Mouse (Mus musculus) heart, postnatal 10 days (tissue): ENCODE results near the gene Ap5s1. TPM values are rescaled to one million over a fixed set of nuclear protein-coding genes. Genes with fewer than 3 reads are reported as not detected.

Experiments
- DNase-seq, 2 experiments: peaks; one replicate each; pipeline ENCODE4 v3.0.0; 2021
- intact Hi-C: fragments of 180-260 bp; cut with DNase I; formaldehyde crosslinking; loops from one replicate; pipeline ENCODE4 v1.15.1; 2025
- total RNA-seq, 2 experiments: library from RNA; stranded (reverse); gene quantifications; 2 replicates each; pipeline ENCODE4 v1.2.3; 2021

Ap5s1 gene
- 10 to 100 TPM; 39.4 to 44.0 TPM for total RNA-seq

DNA sequence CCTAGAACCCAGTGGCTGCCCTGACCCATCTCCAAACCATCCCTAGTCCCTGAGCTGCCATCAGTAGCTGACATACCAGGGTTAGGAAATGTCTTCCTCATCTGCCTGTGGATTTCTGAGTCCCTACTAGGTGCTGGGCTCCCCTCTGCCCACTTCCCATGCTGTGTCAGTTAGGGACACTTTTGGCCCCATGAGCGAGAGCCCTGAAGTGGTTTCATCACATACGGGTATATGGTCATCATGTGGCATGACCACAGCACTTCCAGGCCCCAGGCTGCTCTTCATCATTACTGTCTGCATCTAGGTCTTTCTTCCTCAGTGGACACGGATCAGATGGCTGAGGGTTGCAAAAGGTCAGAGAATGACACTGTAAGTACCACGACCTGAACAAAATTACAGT is at the start of gene Ap5s1:
Gene Ap5s1, plus strand, starts transcription at position 301 of the 400 bp plus-strand sequence.
- intact Hi-C loops = no loop called here
- DNase-seq = no peak

DNA sequence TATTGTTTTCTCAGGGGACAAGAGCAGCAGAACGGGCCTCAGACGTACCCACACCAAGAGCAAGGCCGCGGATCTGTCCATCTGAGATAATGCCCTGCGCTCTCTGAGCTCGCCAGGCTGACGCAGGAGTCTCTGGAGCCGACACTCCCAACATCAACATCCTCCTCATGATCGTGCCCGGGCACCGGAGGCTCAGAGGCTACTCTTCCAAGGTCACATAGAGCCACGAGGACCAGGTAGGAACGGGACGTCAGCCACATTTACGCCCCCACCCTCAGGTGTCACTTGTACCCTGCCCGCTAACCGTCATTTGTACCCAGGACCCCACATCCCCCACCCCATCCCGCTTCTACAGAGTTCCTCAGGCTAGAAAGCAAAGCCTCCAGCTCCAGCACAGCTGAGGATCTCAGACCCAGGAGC is 47.4 kb upstream of the Ap5s1 start:
- intact Hi-C loops = no loop called here
- no peak for DNase-seq

DNA sequence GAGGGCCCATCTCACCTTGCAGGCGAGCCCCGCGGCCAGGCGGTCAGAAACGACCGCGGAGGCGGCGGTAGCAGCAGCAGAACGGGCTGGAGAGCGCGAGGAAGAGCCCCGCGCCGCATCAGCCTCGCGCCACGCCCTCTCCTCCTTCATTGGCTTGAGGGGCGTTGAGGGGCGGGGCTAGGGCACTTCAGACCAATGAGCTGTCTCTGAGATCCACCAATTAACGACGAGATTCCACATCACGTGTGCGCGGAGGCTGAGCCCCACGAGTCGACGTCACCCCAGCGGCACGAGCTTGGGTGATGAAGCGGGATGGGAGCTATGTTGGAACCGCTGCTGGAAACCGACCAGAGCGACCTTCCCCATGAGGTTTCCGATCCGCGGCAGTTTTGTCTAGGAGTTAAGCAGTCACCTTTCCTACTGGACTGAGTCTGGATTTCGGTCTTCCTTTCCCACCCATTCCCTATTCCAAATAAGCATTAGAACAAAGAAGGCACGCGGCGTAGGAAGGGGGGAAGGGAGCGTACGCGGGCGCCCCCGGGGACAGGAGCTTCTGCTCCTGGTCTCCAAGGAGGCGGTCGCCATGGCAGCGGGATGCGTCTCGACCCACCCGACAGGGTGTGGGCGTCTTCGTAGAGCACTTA is 46.8 kb upstream of the Ap5s1 start, which contains the start of gene 1700037H04Rik:
Gene 1700037H04Rik, minus strand, starts transcription at position 144 of the 644 bp plus-strand sequence.
- intact Hi-C loops = loop anchor here (1.0 to 10.0 kb wide), 4 partner anchors 19 to 195 kb away; no protein-coding TSS in a partner anchor
- peak; percentile 97 to 98 for DNase-seq

DNA sequence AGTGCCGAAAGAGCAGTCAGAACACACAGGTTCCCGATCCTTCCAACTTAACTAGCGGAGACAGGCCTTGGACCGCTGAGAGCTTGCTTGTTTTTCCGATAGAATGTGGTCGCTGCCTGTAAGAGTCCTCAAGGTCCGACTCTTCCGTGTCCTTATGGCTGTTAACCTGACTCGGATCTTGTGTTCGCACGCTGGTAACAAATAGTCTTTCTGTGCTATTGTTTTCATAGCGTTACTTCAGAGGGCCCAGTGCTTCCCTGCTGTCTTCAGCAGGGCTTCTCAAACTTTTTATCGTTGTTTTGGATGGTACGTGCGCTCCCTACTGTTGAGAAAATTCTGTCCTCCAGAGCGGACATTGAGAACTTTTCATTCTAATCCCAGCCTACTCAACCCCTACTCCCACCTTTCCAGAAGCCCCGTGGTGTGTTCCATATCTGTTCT is 46.2 kb upstream of the Ap5s1 start:
- intact Hi-C loops = loop anchor here (1.0 to 10.0 kb wide), 4 partner anchors 18 to 196 kb away; no protein-coding TSS in a partner anchor

DNA sequence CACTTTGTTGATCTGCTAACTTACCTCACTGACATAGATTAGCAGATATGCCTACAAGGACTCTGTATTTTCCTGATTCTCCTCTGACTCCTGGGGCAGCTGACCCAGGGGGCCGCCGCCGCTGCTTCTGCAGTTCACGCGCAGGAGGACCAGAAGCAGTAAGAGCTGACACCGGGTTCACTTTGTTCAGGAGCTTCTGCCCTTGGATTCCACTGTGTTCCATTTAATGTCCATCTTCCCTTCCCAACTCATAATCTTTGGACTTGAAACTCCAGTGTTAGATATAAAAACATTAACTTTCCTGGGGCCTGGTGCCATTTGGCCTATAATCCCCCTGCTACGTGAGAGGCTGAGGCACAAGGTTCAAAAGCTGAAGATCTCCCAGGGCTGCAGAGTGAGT is 43.0 kb upstream of the Ap5s1 start:
- intact Hi-C loops = loop anchor here (10.0 kb wide), 1 partner anchor 199 kb away; no protein-coding TSS in a partner anchor
- no peak for DNase-seq

More for the DNA sequence above, 46.2 kb upstream of the Ap5s1 start:
- peak; percentile 65 to 67 for DNase-seq

DNA sequence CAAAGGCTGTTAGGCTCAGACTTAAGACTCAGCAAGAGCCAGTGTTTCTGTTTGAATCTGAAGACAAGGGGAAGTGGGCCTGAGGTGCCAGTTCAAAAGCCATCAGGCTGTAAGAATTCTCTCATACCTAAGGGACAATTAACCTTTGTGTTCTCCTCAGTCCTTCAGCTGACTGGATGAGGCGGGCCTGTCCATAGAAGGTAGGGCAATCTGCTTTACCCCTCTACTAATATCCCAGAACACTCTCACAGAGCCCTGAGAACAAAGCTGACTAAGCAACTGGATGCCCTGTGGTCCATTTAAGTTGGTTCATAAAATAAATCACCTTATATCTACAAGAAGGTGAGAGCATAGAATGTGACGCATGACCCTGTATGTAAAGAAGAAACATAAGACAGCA is 40.7 kb upstream of the Ap5s1 start:
- intact Hi-C loops = loop anchor here (10.0 kb wide), 1 partner anchor 201 kb away; no protein-coding TSS in a partner anchor
- no peak for DNase-seq

DNA sequence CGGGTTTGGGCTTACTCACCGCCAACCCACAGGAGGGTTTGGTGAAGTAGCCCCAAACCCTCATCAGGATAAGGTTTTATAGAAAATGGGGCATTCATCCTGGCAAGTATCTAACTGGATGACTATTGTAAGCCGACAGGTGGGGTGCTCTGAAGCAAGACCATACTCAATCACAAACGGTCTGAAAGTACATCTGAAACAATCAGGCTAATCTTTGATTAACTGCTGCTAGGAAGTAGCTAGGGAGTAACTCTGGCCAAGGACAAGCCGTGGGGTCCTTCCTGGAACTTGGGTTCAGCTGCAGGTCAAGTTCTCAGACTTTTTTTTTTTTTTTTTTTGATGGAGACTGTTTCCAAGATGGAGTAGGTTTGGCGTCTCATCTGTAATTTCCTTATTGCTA is 38.9 kb upstream of the Ap5s1 start:
- intact Hi-C loops = loop anchor here (10.0 kb wide), 1 partner anchor 203 kb away; no protein-coding TSS in a partner anchor
- no peak for DNase-seq

DNA sequence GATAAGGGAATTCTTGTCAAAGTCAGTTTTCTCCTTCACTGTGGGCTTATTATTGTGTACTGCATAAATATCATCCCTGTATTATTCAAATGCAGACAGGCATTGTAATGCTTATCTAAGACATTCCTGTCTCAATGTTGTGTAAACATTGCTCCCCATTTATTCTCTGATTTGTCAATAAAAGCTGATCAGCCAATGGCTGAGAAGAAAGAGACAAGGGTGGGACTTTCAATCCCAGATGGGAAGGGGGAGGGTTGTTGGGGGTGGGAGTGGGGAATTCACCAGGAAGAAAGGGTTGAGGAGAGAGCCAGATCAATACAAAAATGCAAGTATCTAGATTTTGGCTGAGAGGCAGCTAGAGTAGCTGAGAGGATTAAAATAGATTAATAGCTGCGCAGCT is 38.0 kb upstream of the Ap5s1 start:
- DNase-seq = no peak
- intact Hi-C loops = loop anchor here (10.0 kb wide), 1 partner anchor 204 kb away; no protein-coding TSS in a partner anchor

DNA sequence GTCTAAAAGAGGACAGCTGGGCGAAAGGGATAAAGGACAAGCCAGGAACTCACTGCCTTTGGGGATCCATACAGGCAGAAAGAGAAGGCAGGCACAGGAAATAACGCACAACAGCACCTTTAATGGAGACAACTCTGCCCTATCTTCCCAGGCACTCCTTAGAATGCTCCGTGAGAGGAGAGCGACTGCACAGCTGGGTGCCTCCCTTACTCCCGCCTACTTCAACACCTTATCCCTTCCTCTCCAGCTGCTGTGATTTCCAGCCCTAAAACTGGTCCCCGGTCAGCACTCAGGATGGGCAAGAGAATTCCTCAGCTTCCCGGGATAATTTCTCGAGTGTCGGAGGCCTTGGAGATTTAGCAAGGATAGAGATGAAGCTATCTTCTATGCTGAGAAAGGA is 35.9 kb upstream of the Ap5s1 start:
- no peak for DNase-seq

DNA sequence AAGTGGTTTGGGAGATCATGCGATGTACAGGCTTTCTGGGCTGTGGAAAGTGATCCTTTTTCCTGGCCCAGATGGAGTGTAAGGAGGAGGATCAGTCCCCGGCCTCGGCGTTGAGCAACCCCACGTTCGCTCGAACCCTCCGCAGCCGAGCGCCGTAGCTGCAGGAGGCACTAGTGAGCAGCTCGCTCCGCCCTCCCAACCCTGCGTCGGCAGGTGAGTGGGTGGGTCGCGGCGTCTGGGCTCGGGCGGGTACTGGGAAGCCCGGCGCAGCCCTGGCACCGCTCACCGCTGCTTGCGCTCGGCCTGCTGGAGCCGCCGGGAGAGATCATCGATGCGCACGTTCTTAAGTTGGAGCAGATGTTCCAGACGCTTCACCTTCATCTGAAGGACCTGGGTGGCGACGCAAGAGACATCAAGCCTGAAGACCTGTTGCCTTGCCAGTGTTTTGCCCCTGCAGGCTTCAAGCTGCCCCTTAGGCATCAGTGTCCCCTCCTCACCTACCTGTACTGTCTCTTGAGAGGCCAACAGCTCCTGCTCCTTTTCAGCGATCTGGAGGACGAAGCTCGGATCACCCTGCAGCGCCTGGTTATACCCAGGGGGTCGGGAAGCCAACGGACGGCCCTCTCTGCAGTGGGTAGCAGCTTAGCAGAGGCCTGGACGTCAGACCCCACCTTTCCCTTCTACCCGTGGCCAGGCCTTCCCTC is 35.3 kb upstream of the Ap5s1 start:
- intact Hi-C loops = no loop called here
- DNase-seq = peak; percentile 61 to 67

More for the DNA sequence above, 35.9 kb upstream of the Ap5s1 start:
- intact Hi-C loops = no loop called here

DNA sequence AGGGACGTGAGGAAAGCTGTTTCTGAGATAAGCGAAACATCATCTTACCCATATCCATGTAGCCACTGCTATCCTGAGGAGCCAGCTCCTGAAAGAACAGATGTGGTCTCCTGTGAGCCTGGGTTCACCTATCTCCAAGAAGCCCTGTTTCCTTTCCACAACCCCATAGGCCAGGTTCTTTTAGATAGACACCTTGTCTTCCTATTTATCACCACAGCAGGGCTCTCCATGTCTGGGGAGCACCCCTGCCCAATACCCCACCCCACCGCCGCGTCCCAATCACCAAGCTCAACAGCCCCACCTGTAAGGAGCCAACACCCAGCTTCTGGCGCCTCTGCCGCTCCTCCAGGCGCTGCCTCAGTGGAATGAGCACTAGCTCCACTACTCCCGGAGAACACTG is 34.6 kb upstream of the Ap5s1 start:
- intact Hi-C loops = no loop called here
- DNase-seq = no peak

DNA sequence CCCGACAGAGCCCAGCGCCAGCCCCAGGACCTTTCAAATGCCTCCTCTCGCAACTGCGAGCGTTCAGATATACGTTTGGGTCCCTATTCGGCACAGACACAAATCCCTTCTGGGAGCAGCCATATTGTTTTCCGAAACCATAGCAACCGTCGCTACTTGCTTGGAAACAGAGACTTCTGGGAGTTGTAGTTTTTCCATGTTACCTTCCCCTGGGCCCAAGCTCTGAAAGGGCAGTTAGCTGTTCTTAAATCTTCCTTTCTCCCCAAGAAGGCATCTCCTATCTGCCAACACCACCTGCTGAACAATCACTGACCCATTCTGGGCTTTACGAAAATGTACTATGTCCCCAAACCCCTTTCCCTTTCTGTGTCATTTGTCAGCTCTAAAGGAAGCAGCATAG is 32.2 kb upstream of the Ap5s1 start:
- peak; percentile 76 to 80 for DNase-seq
- intact Hi-C loops = no loop called here

DNA sequence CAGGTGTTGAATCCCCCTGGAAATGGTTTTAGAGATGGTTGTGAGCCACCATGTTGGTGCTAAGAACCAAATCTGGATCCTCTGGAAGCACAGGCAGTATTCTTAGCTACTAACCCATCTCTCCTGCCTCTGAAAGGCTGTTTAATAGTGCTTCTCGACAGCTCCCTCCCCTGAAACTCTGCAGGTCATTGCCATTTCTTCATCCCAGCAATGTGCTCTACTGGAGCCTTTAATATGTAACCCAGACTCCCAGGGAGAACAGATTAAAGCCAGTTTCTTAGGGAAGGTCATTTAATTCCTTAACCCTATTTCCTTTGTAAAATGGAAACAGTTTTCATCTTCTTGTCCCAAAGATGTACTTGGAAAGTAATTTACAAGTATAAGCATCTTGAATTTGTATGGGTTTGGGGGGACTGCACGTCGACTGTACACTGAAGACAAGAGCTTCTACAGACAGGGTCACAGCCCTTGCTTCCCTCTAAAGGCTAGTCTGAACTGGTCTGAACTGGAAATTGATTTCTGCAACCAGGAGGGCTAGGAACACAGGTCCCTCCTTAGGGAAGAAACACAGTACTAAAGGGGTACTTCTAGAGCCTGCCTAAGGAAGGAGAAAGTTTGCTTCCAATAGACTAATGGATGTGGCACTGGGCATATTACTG is 31.5 kb upstream of the Ap5s1 start:
- intact Hi-C loops = no loop called here
- DNase-seq = no peak

DNA sequence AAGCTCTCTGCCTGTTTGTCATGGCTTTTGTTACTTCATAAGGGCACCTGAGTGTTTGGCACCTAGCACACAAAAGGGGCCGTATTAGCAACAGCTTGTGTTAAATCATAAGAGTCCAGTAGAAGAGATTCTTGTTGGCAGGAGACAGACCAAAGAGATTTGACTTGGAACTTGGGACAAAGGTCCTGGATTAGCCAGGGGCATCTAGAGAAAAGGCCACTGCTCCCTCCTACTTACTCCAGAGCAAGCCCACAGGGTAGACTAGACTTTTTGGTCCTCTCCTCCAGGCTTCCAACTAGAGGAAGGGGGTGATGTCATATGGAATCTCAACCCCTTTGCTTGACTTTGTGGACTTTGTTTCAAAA is 31.0 kb upstream of the Ap5s1 start:
- no peak for DNase-seq
- intact Hi-C loops = no loop called here

DNA sequence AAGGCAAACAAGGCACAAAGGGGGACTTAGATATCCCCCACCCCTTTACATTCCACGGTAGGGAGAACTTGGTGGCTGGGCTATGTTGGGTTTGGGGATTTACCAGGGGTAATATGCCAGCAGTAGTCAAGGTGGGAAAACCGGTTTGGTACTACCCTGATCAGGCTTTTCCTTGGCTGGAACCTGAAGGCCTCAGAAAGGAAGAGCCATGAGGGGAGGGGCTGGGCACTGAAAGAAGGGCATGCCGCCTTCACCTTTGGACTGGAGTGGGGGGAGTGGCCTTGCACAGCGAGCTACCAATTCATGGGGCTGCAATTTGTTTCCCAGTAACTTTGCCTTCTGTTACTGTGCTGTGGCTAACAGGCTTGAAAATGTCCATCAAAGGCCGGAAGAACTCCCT is 30.4 kb upstream of the Ap5s1 start:
- intact Hi-C loops = no loop called here
- DNase-seq = no peak

DNA sequence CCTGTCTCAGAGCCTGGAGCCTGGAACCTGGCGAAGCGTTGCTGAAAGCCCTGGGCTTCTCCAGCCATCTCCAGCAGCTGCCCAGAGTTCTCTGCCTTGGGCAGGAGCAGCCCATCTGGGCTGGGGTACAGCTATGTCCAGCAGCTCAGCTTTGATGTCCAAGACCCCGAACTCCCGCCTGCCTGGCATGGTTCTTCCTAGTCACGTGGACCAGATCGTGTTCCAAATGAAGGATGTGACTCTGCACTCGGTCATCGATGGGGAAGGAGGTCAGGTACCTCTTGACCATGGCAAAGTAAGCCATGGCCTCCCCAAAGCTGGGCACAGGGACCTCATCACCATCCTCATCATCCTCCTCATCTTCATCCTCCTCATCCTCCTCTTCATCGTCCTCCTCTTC is 28.9 kb upstream of the Ap5s1 start:
- intact Hi-C loops = loop anchor here (2.0 kb wide), 1 partner anchor 17 kb away; the partner anchor contains the start of gene 1700037H04Rik

DNA sequence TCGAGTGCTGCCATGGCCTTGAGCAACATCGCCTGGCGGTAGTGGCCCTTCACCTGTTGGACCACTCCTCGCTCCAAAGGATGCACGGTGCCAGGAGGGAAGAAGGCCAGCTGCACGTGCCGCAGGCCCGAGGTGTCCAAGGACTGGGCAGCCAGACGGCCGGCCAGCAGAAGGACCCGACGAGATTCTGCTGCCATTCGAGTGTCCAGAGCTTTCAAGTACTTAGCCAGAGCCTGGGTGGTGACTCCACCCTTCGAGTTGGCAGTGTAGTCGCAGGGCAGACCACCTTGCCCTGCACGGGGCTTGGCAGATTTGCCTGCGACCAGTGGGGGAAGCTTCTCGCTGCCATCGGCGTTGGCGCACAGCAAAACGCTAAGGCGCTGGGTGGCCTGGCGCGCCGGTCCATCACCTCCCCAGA is 28.0 kb upstream of the Ap5s1 start:
- intact Hi-C loops = loop anchor here (2.0 kb wide), 1 partner anchor 18 kb away; the partner anchor contains the start of gene 1700037H04Rik

More for the DNA sequence above, 28.9 kb upstream of the Ap5s1 start:
- DNase-seq = no peak

DNA sequence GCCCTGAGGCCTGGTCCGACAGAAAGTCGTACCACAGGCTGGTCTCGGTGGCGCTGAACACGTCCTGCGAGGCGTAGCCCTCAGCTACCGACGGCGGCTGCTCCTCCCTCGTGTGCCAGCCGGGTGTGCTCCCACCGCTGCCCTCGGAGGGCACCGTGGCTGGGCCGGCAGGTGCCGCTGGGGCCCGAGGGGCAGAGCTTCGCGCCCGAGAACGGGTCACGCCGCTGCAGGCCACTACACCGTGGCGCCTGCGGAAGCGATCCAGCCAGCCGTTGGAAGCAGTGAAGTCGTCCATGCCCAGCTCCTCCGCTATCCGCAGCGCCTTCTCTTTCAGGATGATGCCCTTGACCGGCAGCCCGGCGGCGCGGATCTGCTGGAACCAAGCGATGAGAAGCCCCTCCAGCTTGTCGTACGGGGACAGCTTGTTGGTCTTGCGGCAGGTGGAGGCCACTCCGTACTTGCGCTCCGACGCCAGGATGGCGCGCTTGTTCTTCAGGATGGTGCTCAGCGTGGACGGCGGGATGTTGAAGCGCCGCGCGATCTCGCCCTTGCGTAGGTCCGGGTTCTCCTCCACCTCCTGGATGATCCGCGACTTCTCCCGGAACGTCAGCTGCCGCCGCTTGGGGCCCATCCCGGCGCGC is 27.5 kb upstream of the Ap5s1 start:
- intact Hi-C loops = loop anchor here (2.0 kb wide), 1 partner anchor 19 kb away; the partner anchor contains the start of gene 1700037H04Rik
- DNase-seq = peak; percentile 71 to 74

More for the DNA sequence above, 28.0 kb upstream of the Ap5s1 start:
- peak; percentile 28 to 35 for DNase-seq

DNA sequence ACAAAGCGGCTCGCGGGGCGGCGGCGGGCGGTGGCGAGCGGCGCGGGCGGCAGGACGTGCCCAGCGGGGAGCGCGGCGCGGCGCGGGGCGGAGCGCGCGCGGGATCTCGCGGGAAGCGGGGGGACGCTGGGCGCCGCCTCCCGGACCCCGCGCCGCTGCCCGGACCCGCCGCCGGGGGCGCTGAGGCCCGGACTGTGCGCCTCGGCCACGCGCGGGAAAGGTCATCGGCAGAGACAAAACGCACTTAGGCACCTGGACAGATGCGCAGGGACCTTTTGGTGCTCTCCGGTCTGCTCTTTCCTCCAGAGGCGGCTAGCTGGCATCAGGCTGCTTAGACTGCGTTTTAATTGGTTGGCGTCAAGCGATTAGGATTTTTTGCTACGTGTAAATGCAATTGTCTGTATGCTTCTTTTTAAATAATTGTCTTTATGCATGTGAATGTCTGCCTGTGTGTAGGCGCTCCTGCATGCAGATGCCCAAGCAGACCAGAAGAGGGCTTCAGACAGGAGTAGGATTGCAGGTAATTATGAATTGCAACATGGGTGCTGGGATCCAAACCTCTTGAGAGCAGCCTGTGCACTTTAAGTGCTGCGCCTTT is 26.8 kb upstream of the Ap5s1 start, which contains the start of gene Cenpb:
Gene Cenpb, minus strand, starts transcription at position 78 of the 598 bp plus-strand sequence.
- peak; percentile 90 for DNase-seq
- intact Hi-C loops = loop anchor here (2.0 kb wide), 3 partner anchors 19 to 73 kb away; partner anchors contain the start of gene 1700037H04Rik

DNA sequence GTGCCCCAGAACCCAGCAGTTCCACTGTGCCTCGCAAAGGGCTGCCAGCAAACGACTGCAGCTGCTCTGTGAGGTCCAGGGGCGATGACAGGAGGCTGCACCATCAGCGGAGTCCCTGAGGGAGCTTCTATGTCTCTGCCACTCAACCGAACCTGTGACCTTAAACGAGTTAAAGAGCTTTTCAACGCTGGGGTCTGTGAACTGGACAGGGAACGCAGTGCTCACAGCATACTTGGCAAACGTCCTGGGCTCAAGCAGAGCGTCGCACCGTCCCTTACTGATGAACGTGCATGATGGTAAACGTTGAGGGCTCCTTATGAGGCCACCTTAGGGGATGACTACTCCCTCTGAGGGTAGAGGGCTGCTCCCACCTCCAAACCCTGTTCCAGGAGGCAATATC is 20.5 kb upstream of the Ap5s1 start:
- intact Hi-C loops = loop anchor here (2.0 to 5.0 kb wide), 2 partner anchors 16 to 231 kb away; no protein-coding TSS in a partner anchor
- no peak for DNase-seq
